Mouse (Mus musculus): ENCODE data around the gene Dgat2.

Gene Dgat2

DNA sequence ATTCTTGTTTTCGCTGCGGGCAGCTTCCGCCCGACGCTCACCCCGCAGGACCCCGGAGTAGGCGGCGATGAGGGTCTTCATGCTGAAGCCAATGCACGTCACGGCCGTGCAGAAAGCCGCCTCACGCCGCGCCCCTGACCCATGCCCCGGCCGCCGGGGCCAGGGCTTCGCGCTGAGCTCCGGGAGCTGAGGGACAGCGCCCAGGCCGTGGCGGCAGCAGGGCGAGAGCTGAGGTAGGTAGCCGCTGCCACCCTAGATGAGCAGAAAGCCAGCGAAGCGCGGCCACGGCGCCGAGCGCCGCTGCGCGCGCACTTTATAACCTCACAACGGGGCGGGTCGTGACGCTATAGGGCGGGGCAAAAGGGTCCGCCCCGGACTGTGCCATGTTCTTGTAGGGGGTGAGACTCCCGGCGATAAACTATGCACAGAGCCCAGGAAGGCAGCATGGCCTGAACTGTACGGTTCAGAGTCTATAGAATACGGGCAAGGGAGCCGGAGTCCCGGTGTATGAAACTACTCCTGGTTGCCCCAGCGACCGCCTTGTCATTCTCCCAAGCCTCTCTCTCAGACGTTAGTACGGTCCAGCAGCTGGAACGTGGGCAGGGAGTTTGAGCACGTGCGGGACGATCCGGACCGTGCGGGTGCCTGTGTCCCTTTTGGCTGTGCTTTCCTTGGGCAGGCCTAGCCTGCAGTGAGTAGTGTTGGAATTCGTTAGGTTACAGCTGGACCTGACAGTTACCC lies at the start of gene Dgat2:
Gene Dgat2 (minus strand): TSS at position 288 of the 741 bp plus-strand sequence.
- peak; percentile 92 for DNase-seq

DNA sequence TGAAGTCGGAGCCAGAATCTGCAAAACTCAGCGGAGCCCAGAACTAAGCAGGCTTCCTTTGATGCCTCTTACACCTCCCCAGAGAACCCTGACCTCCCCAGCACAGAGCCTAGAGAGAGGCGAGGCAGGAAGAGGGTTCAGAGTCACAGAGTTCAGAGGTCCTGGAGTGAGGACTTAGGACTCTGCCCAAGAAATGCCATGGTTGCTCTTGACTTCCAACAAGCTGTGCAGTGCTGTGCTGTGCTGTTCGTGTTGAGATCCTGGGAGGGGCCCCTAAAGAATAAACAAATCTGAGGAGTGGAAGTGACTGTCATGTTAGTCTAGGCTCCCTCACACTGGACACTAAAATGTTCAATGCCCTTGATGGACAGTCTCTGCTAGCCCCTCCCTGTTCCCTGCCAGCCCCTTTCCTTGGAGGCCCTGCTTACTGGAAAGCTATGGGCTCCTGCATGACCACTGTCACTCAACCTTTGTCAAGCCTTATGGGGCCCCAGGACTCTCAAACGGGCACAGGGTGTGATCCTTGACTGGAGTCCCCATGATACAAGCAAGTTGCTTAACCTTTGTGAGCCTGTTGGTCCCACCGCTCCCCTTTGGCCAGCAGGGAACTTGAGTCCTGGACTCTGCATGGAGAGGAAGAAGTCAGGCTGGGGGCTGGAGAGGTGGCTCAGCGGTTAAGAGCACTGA lies 47.7 kb upstream of the Dgat2 start:
- DNase-seq, result no peak

DNA sequence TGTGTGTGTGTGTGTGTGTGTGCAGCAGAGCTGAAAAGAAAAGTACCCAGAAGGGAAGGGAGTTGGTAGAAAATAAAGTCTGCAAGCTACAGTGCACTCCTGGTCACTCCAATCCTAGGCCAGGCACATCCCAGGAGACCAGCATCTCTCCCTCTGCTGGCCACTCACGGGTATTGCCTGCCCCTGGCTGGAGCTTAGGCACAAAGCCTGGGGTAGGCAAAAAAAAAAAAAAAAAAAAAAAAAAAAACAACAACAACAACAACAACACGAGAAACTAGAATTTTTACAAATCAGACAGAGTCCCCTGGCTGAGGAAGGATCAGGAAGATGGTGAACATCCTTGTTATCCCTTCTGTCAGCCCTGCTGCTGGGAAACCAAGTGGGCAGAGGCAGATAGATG lies 46.9 kb upstream of the Dgat2 start:
- DNase-seq, result no peak

DNA sequence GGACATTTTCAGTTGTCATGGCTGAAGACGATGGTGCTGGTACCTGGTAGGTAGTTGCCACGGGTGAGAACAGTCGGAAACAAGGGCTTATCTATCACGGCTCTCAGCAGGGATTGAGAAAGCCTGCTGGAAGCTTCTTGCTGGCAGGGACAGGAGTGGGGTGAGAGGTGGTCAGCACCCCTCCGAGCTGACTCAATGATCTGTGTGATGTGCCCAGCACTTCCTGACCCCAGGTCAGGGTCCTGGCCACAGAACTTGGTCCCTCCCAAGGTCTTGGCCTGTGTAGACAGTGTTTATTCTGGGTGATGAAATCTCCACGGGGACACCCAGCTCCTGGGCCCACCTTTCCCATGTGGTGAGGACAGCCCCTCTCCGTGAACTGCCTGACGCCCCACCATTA lies 46.3 kb upstream of the Dgat2 start:
- no peak for DNase-seq

DNA sequence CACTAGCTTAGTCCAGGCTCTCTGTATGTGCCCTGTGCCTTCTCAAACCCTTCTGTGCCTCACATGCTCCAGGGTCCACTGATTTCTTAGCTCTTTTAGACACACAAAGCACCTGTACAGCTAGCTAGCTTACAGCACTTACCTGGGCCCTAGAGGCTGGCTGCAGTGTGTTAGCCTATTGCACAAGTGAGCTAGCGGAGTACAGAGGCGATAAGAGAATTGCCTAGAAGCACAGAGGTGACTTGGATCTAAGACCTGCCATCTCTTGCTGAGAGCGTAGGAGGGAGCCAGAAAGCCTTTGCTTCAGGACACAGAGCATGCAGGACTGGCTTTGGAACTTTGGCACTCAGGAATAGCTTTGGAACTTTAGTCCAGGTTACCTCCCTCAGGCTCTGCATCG lies 44.7 kb upstream of the Dgat2 start:
- no peak for DNase-seq

DNA sequence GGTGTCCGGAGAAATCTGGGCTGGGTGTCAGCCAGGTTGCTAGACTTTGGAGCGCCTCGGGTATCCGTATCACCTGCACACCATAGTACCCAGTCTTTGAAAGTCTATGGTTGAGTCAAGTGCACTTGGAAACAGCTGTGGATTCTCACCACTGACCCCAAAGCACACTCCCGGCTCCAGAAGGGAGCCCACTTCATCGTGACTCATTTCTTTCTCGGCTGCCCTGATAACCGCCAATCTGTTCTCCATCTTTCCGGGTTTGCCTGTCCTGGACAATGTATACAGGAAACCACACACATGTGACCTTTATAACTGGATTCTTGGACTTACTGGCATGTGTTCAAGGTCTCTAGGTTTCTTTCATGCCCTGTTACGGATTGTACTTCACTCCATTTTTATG lies 44.1 kb upstream of the Dgat2 start:
- DNase-seq, result no peak

DNA sequence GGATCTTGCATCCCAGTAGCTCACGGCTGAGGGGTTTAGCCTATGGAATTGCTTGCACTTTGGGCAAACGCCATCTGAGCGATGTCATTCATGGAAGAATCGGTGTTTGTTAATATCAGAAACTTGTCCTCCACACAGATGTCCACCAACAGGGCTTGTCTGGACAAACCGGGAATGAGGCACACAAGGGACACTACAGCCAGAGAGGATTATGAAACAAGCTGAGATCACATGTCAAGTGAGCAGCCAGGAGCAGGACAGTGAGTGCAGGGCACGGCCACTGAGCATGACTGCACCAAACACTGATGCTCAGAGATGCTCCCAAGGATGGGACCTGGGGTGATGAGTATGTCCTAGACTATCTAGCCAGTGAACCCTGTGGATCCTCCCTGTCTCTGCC lies 42.9 kb upstream of the Dgat2 start:
- no peak for DNase-seq

DNA sequence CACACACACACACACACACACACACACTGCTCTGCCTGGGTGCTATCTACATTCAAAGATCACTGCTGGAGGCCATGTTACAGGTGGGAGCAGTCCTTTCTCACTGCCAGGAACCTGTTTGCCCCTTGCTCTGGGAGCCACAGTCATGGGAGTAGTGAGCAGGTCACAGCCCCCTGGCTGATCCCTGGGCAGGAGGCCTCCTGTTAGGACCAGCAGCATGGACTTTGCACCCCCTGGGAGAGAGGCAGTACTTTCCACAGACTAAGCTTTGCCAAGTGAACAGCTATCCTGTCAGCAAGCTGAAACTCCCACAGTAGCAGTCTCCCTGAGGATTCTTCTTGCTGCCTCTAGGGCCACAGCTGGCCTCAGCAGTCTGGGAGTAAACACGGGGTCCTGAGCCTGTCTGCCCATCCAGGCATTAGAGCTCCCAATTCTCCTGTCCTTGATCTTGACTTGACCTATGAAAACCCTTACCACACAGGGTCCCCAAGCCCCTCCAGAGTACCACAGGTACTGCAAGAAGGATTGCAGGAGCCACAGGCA lies 42.2 kb upstream of the Dgat2 start:
- no peak for DNase-seq

DNA sequence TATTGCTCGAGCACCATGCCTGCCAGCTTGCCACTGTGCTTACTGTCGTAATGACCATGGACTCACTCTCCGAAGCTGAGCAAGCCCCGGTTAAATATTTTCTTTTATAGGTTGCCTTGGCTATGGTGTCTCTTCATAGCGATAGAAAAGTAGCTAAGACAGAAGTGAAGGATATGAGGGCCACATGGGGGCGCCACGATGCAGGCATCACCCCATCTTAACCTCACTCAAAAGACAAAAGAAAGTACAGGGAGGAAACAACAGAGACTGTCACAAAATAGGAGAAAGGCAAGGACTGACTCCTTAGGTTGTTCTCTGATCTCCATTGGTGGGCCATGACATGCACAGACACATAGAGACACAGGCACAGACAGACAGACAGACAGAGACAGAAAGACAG lies 41.7 kb upstream of the Dgat2 start:
- no peak for DNase-seq

DNA sequence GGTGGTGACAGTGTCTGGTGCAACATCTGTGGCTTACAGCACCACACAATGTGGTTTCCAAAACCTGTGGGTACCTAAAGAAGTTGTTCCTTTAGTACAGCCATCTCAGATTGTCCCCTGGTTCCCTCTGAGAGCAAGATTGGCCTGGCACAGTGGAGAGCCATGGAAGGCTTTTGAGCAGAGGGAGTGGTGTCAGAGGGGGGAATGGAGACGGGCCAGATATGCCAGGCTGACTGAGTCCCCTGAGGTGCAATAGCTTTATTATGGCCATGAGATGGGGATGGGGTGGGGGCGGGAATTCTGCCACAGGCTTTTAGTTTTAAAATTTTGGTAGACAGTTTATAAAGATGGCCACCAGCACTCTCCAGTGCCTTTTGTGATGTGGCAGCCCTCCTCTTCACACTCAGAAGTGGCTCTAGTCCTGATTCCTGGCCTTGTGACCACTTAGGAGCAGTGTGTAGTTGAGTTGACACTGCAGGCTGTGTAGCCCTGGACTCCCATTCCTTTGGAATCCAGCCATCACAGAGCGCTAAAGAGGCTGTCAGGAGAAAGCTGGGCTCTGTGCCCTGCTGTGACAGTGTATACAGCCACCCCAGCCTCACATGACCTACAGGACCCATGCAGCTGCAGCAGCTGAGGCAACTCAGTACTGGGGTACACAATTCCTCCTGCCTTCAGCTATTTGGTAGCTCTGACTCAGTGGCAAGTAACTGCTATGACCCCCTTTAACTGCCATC lies 35.0 kb upstream of the Dgat2 start:
- no peak for DNase-seq

DNA sequence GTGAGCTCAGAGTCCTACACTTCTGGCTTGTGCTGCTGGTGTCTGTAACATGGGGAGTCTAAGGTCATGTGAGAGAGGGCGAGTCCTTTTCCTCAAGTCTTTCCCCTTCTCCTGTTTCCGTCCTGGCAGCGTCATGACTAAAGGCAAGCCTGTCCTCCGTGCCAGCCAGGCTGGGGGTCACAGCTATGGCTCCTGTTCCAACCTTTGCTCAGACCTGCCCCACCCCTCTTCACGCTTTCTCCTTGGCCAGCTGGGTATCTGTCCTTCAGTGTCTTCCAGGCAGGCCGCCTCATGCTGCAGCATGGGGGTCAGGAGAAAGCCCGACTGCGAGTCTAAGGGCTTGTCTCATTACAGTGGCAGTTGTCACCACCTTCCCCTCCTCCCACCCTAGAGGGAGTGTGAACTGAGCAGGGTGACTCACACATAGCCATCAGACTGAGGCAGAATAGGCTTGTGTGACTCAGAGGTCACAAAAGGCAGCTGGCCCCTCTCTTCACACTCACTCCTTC lies 32.9 kb upstream of the Dgat2 start:
- no peak for DNase-seq

DNA sequence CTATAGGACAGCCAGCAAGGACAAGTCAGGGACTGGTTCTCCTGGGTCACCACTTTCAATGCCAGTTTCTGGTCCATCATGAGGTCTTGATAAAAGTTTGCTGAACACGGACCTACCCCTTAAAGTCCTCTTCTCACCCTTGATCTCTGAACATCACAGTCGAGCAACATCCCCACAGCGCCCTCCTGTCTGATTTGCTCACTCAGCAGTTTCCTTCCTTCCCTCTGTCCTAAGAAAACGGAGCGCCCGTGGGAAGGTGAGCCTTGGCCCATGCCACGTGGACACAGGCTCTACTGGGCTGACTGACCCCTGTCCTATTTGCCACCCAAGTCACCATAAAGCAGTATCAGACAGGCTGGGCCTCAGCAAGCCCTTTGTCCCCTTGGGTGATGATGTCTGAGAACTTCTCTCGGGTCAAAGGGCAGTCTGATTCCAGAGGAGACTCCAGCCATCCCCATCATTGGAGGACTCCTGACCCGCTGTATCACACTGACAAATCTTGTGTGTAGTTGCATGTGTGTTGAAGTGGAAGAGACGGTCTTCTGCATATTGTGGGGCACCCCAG lies 32.2 kb upstream of the Dgat2 start:
- no peak for DNase-seq

DNA sequence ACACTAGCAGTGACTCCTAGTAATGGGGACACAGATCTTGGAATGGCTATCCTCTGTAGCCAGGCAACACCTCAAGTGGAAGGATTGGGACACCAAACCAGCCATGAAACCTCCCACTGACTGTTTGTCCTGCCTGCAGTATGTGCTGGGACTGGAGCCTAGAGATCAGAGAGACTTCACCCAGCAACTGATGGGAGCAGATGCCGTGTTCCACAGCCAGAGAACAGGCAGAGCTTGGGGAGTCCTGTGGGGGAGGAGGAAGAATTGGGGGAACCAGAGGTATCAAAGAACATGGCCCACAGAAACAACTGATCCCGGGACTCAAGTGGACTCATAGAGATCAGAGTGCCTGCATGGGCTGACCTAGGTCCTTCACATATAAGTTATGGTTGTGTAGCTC lies 31.2 kb upstream of the Dgat2 start:
- no peak for DNase-seq

DNA sequence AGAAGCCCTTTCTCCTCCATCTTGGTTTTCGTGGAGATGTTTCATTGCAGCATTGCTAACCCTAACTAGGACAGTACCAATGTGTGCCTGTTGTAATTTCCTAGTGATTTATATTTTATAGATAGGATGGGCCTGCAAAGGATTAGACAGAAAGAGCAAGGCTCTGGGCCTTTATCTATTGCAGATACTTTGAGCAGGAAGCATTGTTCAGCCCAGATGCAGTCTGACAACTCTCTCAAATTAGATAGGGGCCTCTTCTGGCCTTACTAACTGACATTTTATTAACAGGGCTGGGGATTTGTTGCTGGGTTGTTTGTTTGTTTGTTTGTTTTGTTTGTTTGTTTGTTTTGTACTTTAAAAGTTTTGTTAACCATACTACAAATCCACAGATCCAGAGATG lies 30.5 kb upstream of the Dgat2 start:
- no peak for DNase-seq

DNA sequence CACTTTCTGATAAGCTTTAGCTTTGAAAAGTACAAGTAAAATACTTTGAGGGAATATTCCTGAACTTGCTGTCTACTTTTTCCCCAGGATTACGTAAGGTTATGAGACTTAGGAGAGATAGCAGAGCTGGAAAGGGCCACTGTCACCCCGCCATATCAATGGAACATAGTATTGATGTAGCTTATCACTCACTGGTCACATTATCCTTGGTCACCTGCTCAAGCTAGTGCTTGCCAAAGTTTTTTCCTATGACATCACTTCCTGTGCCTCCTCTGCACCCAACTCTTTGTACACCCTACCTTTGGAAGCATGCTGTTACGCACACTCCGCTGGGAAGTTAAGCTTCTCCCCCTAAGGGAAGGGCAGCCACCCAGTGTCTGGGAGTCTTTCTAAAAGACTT lies 26.2 kb upstream of the Dgat2 start:
- no peak for DNase-seq

DNA sequence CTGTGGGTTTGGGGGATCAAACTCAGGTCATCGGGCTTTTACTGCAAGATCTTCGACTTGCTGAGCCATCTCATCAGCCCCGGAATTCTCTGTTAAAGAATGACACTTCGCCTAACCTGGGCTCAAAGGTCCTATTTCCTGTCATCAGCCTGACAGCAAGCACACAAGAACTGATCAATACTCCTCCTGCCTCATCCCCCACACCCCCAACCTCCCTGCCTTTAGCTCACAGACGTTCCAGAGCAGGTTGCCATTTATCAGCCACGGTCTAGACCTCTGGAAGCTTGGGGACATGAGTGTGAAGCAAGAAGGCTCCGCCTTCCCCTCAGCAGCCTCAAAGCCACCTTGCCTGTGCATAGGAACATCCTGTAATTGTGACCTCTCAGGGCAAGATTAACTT lies 23.8 kb upstream of the Dgat2 start:
- no peak for DNase-seq

DNA sequence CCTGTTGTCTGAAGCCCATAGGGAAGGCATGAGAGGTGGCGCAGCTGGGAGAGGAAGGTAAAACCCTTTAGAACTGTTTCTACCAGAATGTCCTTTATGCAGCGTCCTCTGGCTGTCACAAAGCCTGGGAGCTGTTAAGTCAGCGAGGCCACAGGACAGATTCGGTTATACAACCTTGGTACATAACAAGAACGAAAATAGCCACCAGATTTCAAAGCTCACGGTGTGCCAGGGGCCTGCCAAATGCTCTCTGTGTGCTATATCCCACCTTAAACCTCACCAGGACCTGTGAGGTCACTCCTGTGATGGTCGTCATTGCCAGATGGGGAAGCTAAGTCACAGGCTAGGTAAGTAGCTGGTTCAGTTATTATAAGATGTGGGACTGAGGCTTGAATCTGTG lies 19.6 kb upstream of the Dgat2 start:
- DNase-seq, result no peak

DNA sequence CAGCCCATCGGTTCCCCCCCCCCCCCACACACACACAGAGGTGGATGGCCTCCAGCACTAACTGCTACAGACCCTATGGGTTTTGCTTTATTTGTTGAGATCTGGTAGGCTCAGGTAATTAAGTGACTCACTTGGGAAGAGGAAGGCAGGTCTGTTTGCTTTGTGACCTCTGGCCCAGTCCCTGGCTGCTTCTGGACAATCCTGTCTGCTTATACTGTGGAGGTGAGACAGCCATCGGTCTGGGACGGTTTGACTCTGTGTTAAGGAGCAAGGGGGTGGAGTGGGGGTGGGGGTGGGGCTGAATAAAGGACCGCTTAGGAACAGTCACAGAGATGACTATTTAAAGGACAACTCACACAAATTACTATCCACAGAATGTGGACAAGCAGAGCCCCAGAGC lies 17.8 kb upstream of the Dgat2 start:
- DNase-seq, result no peak

DNA sequence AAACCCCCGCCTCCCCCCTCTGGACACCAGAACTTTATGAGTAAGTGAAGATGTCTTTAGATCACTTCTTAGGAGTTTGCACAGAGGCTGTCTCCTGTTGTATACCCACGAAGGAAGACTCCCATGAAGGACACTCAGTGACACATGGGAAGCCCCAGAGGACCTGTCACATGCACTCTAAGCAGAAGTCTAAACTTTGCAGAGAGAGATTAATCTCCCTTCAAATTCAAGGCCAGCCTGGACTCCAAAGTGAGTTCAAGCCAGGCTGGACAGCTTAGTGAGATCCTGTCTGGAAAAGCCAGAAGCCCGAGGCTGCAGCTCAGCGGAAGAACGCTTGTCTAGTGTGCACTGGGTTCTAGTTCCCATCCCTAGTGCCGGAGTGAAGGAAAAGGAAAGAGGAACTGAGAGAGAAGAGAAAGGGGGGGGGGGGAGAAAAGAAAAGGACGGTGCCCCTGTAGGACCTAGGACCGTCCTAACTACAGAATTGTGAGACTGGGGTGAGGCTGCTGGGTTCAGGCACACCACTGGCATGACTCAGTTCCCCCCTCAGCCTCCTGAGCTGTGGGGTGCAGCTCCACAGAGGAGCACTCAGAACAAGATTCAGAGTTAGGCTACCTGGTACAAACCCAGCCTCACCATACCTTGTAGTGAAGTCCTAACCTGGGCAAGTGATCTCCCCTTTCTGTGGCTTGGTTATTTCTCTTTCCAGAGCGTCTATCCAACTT lies 17.1 kb upstream of the Dgat2 start:
- no peak for DNase-seq

DNA sequence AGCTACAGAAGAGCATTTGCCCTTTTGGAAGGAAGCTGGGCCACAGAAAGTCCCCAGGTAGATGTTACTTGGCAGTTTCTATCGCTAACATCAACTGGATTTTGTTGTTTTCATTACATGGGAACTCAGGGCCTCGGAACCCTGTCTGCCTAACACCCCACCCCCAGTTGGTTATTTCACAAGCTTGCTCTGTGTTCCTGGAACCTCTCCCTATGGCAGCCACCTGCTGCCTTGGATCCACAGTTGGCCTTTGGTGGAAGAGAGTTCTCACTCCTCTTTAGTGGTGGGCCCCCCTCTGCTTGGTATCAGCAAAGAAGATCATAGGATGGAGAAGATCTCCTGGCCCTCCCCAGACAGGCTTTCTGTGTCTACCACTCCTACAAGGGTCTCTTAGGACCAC lies 16.3 kb upstream of the Dgat2 start:
- no peak for DNase-seq

DNA sequence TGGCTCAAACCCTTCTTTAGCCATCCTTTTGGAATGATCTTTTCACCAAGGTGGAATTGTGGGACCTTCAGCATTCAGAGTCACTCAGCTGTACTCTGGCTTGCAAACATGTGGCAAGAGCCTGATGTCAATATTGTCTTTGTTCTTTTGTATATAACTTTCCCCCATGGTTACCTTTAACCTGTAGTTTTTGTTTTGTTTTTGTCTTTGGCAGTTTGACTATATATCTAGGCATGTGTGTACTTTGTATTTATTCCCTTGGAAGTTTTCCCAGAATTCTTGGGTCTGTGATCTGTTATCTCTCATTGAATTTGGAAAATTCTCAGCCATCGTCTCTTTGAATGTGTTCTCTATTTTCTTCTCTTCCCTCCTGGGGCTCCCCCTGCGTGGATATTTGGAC lies 12.0 kb upstream of the Dgat2 start:
- no peak for DNase-seq

DNA sequence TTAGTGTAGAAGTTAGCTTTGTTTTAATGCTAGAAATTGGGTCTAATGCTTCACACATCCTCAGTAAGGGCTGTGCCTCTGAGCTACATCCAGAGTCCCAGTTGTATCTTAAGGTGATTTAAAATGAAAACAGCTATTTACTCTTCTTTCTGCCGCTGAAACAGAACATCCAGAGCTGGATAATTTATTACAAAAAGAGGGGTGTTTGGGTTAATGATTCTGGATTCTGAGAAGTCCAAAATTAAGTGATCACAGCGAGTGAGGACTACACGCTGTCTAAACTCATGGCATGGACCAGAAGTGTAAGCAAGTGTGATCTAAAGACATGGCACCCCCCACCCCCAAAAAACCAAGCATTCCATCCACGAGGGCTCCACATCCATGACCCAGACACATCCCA lies 11.4 kb upstream of the Dgat2 start:
- no peak for DNase-seq

DNA sequence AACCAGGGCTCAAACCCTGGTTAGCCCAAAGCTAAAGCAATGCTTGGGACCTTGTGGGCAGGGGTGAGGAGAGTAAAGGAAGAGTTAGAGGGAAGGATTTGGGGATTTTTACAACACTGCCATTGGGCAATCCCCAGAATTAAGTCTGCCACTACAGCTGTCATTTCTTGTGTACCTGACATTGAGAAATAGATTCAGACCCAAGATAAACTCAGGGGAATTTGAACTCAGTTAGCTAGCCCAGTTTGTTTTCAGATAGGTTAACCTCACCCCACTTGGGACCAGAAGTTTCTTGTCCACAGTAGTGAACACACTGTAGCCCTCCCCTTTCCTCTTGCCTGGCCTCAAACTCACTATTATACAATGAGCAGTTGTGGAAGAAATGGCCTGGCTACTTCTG lies 8.9 kb upstream of the Dgat2 start:
- DNase-seq, result no peak
